Mouse (Mus musculus): ENCODE results near the gene Gnao1. TPM values are rescaled to one million over a fixed set of nuclear protein-coding genes. Genes with fewer than 3 reads are reported as not detected.

The Gnao1 gene
- polyA plus RNA-seq, 1 experiment from 2014 or later: 3.5 TPM

DNA sequence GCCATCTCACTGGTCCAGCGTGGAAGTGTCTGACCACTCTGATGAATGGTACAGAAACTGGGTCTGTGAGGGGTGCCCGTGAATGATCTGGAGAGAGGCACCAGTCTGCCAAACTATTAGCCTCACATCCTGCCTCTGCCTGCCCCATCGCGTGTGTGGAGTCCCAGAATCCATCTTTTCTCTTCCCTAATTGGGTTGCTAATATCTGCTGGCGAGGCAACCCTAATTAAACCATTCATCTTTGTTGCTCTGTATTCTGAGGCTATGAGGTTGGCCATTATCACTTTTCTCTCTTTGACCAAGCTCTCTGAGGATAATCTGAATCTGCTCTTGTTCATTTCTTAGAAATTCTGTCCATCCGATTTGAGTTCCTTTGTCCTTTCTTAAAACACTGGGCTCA lies 121.6 kb downstream of the Gnao1 start:
- no peak for ATAC-seq (ENCODE audit: borderline replicate concordance, extremely low read depth, low FRiP score, low TSS enrichment)

GRCm38 (mm10) chr8:93932873-93933272 lies 123.1 kb downstream of the Gnao1 start:
- H3K4me3 ChIP-seq: no peak overlapping the region
- H3K9ac ChIP-seq: no peak overlapping the region
- no peaks in the 10 kb centered on the region for H3K36me3 ChIP-seq
- no peaks in the 10 kb centered on the region for H3K9me3 ChIP-seq
- no peak for ATAC-seq (ENCODE audit: borderline replicate concordance, extremely low read depth, low FRiP score, low TSS enrichment)
- H3K27me3 ChIP-seq: no peaks in the 10 kb centered on the region
- WGBS: 18% methylated on average over 6 of the region's 6 CpGs
- H3K4me1 ChIP-seq: no peaks in the 10 kb centered on the region
- no peak overlapping the region for H3K4me2 ChIP-seq
- no peak overlapping the region for H3K27ac ChIP-seq

More for the DNA sequence above, 121.6 kb downstream of the Gnao1 start:
- Histone ChIP-seq H3K4me1 (no peaks in the 10 kb centered on the region), H3K27ac (no peak overlapping the region), H3K4me3 (no peak overlapping the region), H3K36me3 (no peaks in the 10 kb centered on the region), H3K27me3 (no peaks in the 10 kb centered on the region), H3K9me3 (no peaks in the 10 kb centered on the region), H3K4me2 (no peak overlapping the region), H3K9ac (no peak overlapping the region)
- WGBS: 84% methylated on average over 6 of the region's 6 CpGs

DNA sequence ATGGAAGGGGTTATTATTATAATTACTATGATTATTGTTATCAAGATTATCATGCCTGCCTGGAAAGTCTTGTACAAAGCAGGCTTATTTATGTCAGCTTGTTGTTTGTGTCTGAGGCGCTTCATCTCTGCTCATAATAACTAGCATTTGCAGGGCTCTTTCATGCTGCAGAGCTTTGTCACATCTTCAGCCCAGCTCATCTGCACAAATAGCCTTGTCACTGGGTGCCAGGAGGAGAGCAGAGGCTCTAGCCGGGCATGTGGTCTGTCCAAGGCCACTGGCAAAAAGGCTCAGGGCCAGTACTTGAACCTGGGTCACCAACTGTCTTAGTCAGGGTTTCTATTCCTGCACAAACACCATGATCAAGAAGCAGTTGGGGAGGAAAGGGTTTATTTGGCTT lies 123.5 kb downstream of the Gnao1 start:
- no peaks in the 10 kb centered on the region for H3K36me3 ChIP-seq
- no peak for ATAC-seq (ENCODE audit: borderline replicate concordance, extremely low read depth, low FRiP score, low TSS enrichment)
- no peaks in the 10 kb centered on the region for H3K9me3 ChIP-seq
- H3K4me3 ChIP-seq: no peak overlapping the region
- no peaks in the 10 kb centered on the region for H3K27me3 ChIP-seq
- no peak overlapping the region for H3K4me2 ChIP-seq
- no peak overlapping the region for H3K9ac ChIP-seq
- H3K4me1 ChIP-seq: no peaks in the 10 kb centered on the region
- no peak overlapping the region for H3K27ac ChIP-seq
- 72% methylated on average over 2 of the region's 2 CpGs for WGBS

DNA sequence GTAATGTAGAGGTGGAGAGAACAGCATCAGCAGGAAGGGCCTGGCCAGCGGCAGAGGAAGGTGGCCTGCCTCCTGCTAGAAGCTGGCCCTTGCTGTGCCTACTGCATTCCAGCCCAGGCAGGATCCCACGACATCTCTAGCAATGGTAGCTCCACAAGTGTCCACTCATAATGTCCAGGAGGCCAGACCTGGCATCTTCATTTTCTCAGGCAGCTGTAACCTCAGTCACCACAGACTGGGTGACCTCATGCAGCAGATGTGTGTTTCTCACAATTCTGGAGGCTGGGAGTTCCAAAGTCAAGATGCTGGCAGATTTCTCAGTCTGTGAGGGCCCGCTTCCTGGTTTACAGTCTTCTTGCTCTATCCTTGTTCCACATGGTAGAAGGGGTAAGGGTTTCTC lies 128.4 kb downstream of the Gnao1 start:
- H3K36me3 ChIP-seq: no peaks in the 10 kb centered on the region
- H3K27ac ChIP-seq: no peak overlapping the region
- no peak overlapping the region for H3K9ac ChIP-seq
- no peaks in the 10 kb centered on the region for H3K9me3 ChIP-seq
- H3K4me3 ChIP-seq: no peak overlapping the region
- no peaks in the 10 kb centered on the region for H3K4me1 ChIP-seq
- H3K27me3 ChIP-seq: no peaks in the 10 kb centered on the region
- no peak overlapping the region for H3K4me2 ChIP-seq
- 81% methylated on average over 3 of the region's 3 CpGs for WGBS
- no peak for ATAC-seq (ENCODE audit: borderline replicate concordance, extremely low read depth, low FRiP score, low TSS enrichment)

GRCm38 (mm10) chr8:93940542-93941423 lies 131.0 kb downstream of the Gnao1 start:
- H3K4me3 ChIP-seq: no peak overlapping the region
- 54% methylated on average over 11 of the region's 11 CpGs for WGBS
- no peak overlapping the region for H3K9ac ChIP-seq
- no peaks in the 10 kb centered on the region for H3K4me1 ChIP-seq
- H3K27ac ChIP-seq: no peak overlapping the region
- H3K9me3 ChIP-seq: no peaks in the 10 kb centered on the region
- no peaks in the 10 kb centered on the region for H3K36me3 ChIP-seq
- no peak for ATAC-seq (ENCODE audit: borderline replicate concordance, extremely low read depth, low FRiP score, low TSS enrichment)
- no peak overlapping the region for H3K4me2 ChIP-seq
- no peaks in the 10 kb centered on the region for H3K27me3 ChIP-seq

- no peaks in the 10 kb centered on the region for H3K9me3 ChIP-seq
- H3K4me2 ChIP-seq: no peak overlapping the region
- H3K27me3 ChIP-seq: no peaks in the 10 kb centered on the region
- no peak overlapping the region for H3K9ac ChIP-seq
- no peak for ATAC-seq (ENCODE audit: borderline replicate concordance, extremely low read depth, low FRiP score, low TSS enrichment)
- WGBS: 47% methylated on average over 4 of the region's 4 CpGs
- no peak overlapping the region for H3K27ac ChIP-seq
- H3K4me1 ChIP-seq: no peaks in the 10 kb centered on the region
- no peak overlapping the region for H3K4me3 ChIP-seq
- H3K36me3 ChIP-seq: no peaks in the 10 kb centered on the region
These were observed 131.9 kb downstream of the Gnao1 start for GRCm38 (mm10) chr8:93941636-93942054.

GRCm38 (mm10) chr8:93945781-93946180 lies 136.0 kb downstream of the Gnao1 start:
- Histone ChIP-seq H3K27ac (no peak overlapping the region), H3K4me3 (no peak overlapping the region), H3K9me3 (no peaks in the 10 kb centered on the region), H3K9ac (no peak overlapping the region), H3K4me2 (no peak overlapping the region), H3K27me3 (no peaks in the 10 kb centered on the region), H3K36me3 (no peaks in the 10 kb centered on the region), H3K4me1 (no peaks in the 10 kb centered on the region)
- ATAC-seq (ENCODE audit: borderline replicate concordance, extremely low read depth, low FRiP score, low TSS enrichment): no peak
- WGBS: 47% methylated on average over 4 of the region's 4 CpGs

DNA sequence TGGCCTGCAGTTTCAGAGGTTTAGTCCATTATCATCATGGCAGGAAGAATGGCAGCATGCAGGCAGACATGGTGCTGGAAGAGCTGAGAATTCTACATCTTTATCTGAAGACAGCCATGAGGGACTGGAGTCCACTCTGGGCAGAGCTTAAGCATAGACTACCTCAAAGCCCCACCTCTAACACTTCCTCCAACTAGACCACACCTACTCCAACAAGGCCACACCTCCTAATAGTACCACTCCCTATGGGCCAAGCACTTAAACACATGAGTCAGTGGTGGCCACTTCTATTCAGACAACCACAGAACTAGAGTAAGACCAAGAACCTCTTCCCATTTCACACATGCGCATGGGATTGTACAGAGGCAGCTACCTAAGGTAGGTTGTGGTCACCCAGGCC lies 136.6 kb downstream of the Gnao1 start:
- no peak for ATAC-seq (ENCODE audit: borderline replicate concordance, extremely low read depth, low FRiP score, low TSS enrichment)
- Histone ChIP-seq H3K4me2 (no peak overlapping the region), H3K36me3 (no peaks in the 10 kb centered on the region), H3K4me3 (no peak overlapping the region), H3K9me3 (no peaks in the 10 kb centered on the region), H3K4me1 (no peaks in the 10 kb centered on the region), H3K9ac (no peak overlapping the region), H3K27me3 (no peaks in the 10 kb centered on the region), H3K27ac (no peak overlapping the region)
- WGBS: 86% methylated on average over 1 of the region's 1 CpGs

GRCm38 (mm10) chr8:93950133-93950532 lies 140.4 kb downstream of the Gnao1 start:
- ATAC-seq (ENCODE audit: borderline replicate concordance, extremely low read depth, low FRiP score, low TSS enrichment): no peak
- Histone ChIP-seq H3K36me3 (no peaks in the 10 kb centered on the region), H3K4me2 (no peak overlapping the region), H3K9ac (no peak overlapping the region), H3K4me1 (no peaks in the 10 kb centered on the region), H3K27me3 (no peaks in the 10 kb centered on the region), H3K9me3 (no peaks in the 10 kb centered on the region), H3K27ac (no peak overlapping the region), H3K4me3 (no peak overlapping the region)
- WGBS: 64% methylated on average over 14 of the region's 14 CpGs

DNA sequence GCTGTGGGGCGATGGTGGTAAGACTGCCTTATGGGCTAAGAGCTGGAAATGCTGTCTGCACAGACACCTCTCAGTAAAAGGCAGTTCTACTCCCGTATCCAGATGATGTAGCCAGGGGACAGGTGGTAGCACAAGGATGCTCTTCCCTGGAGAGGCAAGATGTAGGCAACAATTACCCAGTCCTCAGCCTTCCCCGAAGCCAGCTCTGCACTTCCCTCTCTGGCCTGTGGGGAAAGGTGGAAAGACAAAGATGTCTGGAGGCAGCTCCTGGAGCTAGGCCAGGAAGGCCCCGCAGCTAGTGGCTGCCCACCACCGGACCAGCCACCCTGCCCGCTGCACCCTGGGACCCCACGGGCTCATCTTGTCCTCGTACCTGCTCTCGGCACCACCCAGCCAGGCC lies 142.7 kb downstream of the Gnao1 start:
- Histone ChIP-seq H3K4me2 (no peak overlapping the region), H3K4me1 (no peaks in the 10 kb centered on the region), H3K9ac (no peak overlapping the region), H3K9me3 (no peaks in the 10 kb centered on the region), H3K27me3 (no peaks in the 10 kb centered on the region), H3K4me3 (no peak overlapping the region), H3K27ac (no peak overlapping the region), H3K36me3 (no peaks in the 10 kb centered on the region)
- no peak for ATAC-seq (ENCODE audit: borderline replicate concordance, extremely low read depth, low FRiP score, low TSS enrichment)
- WGBS: 83% methylated on average over 9 of the region's 9 CpGs

DNA sequence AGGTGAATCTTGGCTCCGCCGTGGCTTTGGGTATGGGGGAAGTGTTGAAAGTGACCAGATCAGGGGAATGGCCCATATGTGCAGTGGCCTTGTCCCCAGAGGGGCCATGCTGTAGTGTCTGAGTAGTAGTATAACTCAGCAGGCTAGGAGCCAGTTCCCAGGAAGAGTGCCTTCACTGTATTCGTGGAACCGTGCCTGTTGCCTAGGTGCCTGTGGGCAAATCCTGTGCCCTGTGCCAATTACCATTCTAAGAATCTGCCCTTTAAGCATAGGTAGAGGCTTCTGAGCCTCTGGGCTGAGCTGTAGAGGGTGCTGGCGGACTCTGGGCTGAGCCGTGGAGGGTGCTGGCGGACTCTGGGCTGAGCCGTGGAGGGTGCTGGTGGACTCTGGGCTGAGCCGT lies 148.6 kb downstream of the Gnao1 start:
- H3K9ac ChIP-seq: no peak overlapping the region
- H3K27ac ChIP-seq: no peak overlapping the region
- H3K9me3 ChIP-seq: no peaks in the 10 kb centered on the region
- H3K4me1 ChIP-seq: no peaks in the 10 kb centered on the region
- WGBS: 83% methylated on average over 9 of the region's 9 CpGs
- no peaks in the 10 kb centered on the region for H3K27me3 ChIP-seq
- no peaks in the 10 kb centered on the region for H3K36me3 ChIP-seq
- H3K4me2 ChIP-seq: no peak overlapping the region
- ATAC-seq (ENCODE audit: borderline replicate concordance, extremely low read depth, low FRiP score, low TSS enrichment): no peak
- no peak overlapping the region for H3K4me3 ChIP-seq

GRCm38 (mm10) chr8:93960909-93961308 lies 151.1 kb downstream of the Gnao1 start:
- Histone ChIP-seq H3K4me1 (no peaks in the 10 kb centered on the region), H3K36me3 (no peaks in the 10 kb centered on the region), H3K27me3 (no peaks in the 10 kb centered on the region), H3K4me3 (no peak overlapping the region), H3K9me3 (no peaks in the 10 kb centered on the region), H3K9ac (no peak overlapping the region), H3K27ac (no peak overlapping the region), H3K4me2 (no peak overlapping the region)
- no peak for ATAC-seq (ENCODE audit: borderline replicate concordance, extremely low read depth, low FRiP score, low TSS enrichment)
- whole genome bisulfite sequencing: 74% methylated on average over 6 of the region's 6 CpGs
